In the genomic region with DNA sequence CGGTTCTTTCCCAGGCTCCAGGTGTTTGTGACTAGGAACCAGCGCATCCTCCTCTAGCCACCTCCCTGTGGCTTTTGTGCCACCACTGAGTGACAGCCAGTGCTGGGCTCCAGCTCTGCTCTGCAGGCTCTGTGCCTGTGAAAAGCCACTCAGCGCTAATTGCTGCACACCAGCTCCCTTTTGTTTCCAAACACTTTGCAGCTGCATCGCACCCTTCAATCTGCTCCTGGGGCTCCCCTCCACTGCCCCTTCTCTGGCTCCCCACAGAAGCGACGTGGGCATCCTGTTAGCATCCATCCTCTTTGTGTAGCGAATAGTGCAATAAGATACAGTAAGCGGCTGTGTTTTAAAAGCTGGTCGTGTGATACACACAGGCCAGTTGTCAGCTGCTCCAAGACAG, we compare ENCODE assay signal across 16 mouse cellular contexts.
A peak's percentile ranks its signal among the peaks of the same experiment; 100 is the strongest.
DNase-seq lines count a peak whose midpoint lies in the region; ATAC-seq lines count a peak whose summit lies in the region.
"Had no signal": no experiment of that assay in that cellular context is flagged by ENCODE, and none has a peak within 500 bp of the region (broad histone marks: within the 10 kb centered on the region; RNA-seq: fewer than 3 reads in every experiment).

No protein-coding gene starts in this region.

- no peaks in the 10 kb centered on the region for H3K9me3 ChIP-seq in midbrain, embryonic 13.5 days
- no peaks in the 10 kb centered on the region for H3K9me3 ChIP-seq in midbrain, embryonic 11.5 days (ENCODE audit: control insufficient read depth, low read length)
- no peaks in the 10 kb centered on the region for H3K9me3 ChIP-seq in forebrain, embryonic 13.5 days (replicated peaks)
- no peaks in the 10 kb centered on the region for H3K9me3 ChIP-seq in hindbrain, embryonic 14.5 days (ENCODE audit: control insufficient read depth, low read length)
- no peaks in the 10 kb centered on the region for H3K9me3 ChIP-seq in neural tube, embryonic 15.5 days (replicated peaks)
- H3K9me3 ChIP-seq: liver, embryonic 12.5 days; neural tube, embryonic 12.5 days had no signal

- no peak overlapping the region for H3K4me3 ChIP-seq in midbrain, embryonic 13.5 days (replicated peaks)
- no peak overlapping the region for H3K4me3 ChIP-seq in midbrain, embryonic 11.5 days (ENCODE audit: low read depth, low read length)
- H3K4me3 ChIP-seq in forebrain, embryonic 13.5 days: no peak overlapping the region
- H3K4me3 ChIP-seq in hindbrain, embryonic 14.5 days (replicated peaks; ENCODE audit: low read length): no peak overlapping the region
- H3K4me3 ChIP-seq in neural tube, embryonic 15.5 days (replicated peaks): no peak overlapping the region
- H3K4me3 ChIP-seq: gastrocnemius, adult 2 months; liver, embryonic 12.5 days; neural tube, embryonic 12.5 days had no signal

- no peak overlapping the region for H3K4me2 ChIP-seq in midbrain, embryonic 13.5 days (replicated peaks)
- H3K4me2 ChIP-seq in midbrain, embryonic 11.5 days: no peak overlapping the region
- H3K4me2 ChIP-seq in forebrain, embryonic 13.5 days: peak overlapping the region; percentile 41
- no peak overlapping the region for H3K4me2 ChIP-seq in hindbrain, embryonic 14.5 days (replicated peaks)
- no peak overlapping the region for H3K4me2 ChIP-seq in neural tube, embryonic 15.5 days
- H3K4me2 ChIP-seq: liver, embryonic 12.5 days; neural tube, embryonic 12.5 days had no signal

- peak; percentile 74 for ATAC-seq in midbrain, embryonic 13.5 days
- ATAC-seq in midbrain, embryonic 11.5 days (ENCODE audit: low FRiP score): no peak
- ATAC-seq in forebrain, embryonic 13.5 days: peak; percentile 88
- ATAC-seq in hindbrain, embryonic 14.5 days (ENCODE audit: low FRiP score): peak; percentile 34; the same call in 1 of the 2 replicates
- no peak for ATAC-seq in neural tube, embryonic 15.5 days (ENCODE audit: low FRiP score)
- ATAC-seq: liver, embryonic 12.5 days; lung, postnatal 0 days had no signal

- H3K27ac ChIP-seq in midbrain, embryonic 13.5 days: peak overlapping the region; percentile 61; the same call in 1 of the 2 replicates
- no peak overlapping the region for H3K27ac ChIP-seq in midbrain, embryonic 11.5 days (ENCODE audit: low read depth, low read length)
- H3K27ac ChIP-seq in forebrain, embryonic 13.5 days: peak overlapping the region; percentile 78
- peak overlapping the region; percentile 55; the same call in 1 of the 2 replicates for H3K27ac ChIP-seq in hindbrain, embryonic 14.5 days
- H3K27ac ChIP-seq in neural tube, embryonic 15.5 days (replicated peaks): peak overlapping the region; percentile 41; the same call in 1 of the 2 replicates
- H3K27ac ChIP-seq: gastrocnemius, adult 2 months; liver, embryonic 12.5 days; neural tube, embryonic 12.5 days had no signal

- H3K4me1 ChIP-seq in midbrain, embryonic 13.5 days (replicated peaks): peaks cover 23% of the 10 kb centered on the region
- H3K4me1 ChIP-seq in midbrain, embryonic 11.5 days (ENCODE audit: control insufficient read depth, insufficient read depth, low read length): no peaks in the 10 kb centered on the region
- peaks cover 36% of the 10 kb centered on the region for H3K4me1 ChIP-seq in forebrain, embryonic 13.5 days
- peaks cover 5% of the 10 kb centered on the region for H3K4me1 ChIP-seq in hindbrain, embryonic 14.5 days (replicated peaks; ENCODE audit: control insufficient read depth, insufficient read depth, low read length)
- peaks cover 27% of the 10 kb centered on the region for H3K4me1 ChIP-seq in neural tube, embryonic 15.5 days

- no peak for DNase-seq in midbrain, embryonic 11.5 days (ENCODE audit: low spot score, missing footprints)
- DNase-seq in hindbrain, embryonic 14.5 days (ENCODE audit: low spot score): no peak
- no peak for DNase-seq in cerebellum, adult 8-10 months
- no peak for DNase-seq in spleen, adult 18-20 months
- DNase-seq: cerebellum, adult 2 months; gastrocnemius, adult 2 months; kidney, adult 2 months; kidney, postnatal 36 days; thymus, postnatal 14 days had no signal

- H3K36me3 ChIP-seq in midbrain, embryonic 13.5 days: no peaks in the 10 kb centered on the region
- H3K36me3 ChIP-seq in midbrain, embryonic 11.5 days (ENCODE audit: control insufficient read depth, insufficient read depth, low read length): no peaks in the 10 kb centered on the region
- no peaks in the 10 kb centered on the region for H3K36me3 ChIP-seq in forebrain, embryonic 13.5 days (ENCODE audit: poor library complexity, severe bottlenecking)
- H3K36me3 ChIP-seq in hindbrain, embryonic 14.5 days (replicated peaks; ENCODE audit: control insufficient read depth, insufficient read depth): no peaks in the 10 kb centered on the region
- H3K36me3 ChIP-seq in neural tube, embryonic 15.5 days: no peaks in the 10 kb centered on the region
- H3K36me3 ChIP-seq: liver, embryonic 12.5 days; neural tube, embryonic 12.5 days had no signal

- WGBS in midbrain, embryonic 13.5 days: 27% methylated on average over 9 of the region's 9 CpGs
- 49% methylated on average over 9 of the region's 9 CpGs for WGBS in midbrain, embryonic 11.5 days
- 5% methylated on average over 9 of the region's 9 CpGs for WGBS in forebrain, embryonic 13.5 days
- 24% methylated on average over 9 of the region's 9 CpGs for WGBS in hindbrain, embryonic 14.5 days
- WGBS in neural tube, embryonic 15.5 days: 23% methylated on average over 9 of the region's 9 CpGs

- no peak overlapping the region; the same call in 1 of the 2 replicates for H3K9ac ChIP-seq in midbrain, embryonic 13.5 days (replicated peaks)
- no peak overlapping the region for H3K9ac ChIP-seq in midbrain, embryonic 11.5 days (ENCODE audit: low read length)
- peak overlapping the region; percentile 43 for H3K9ac ChIP-seq in forebrain, embryonic 13.5 days
- 0 out of 2 replicates have a peak overlapping the region, but pooled peaks have one; percentile 33 for H3K9ac ChIP-seq in hindbrain, embryonic 14.5 days
- H3K9ac ChIP-seq in neural tube, embryonic 15.5 days (replicated peaks): no peak overlapping the region; the same call in 1 of the 2 replicates
- H3K9ac ChIP-seq: liver, embryonic 12.5 days; neural tube, embryonic 12.5 days had no signal

- H3K27me3 ChIP-seq in midbrain, embryonic 13.5 days: peaks cover 18% of the 10 kb centered on the region; the same call in 1 of the 2 replicates
- H3K27me3 ChIP-seq in midbrain, embryonic 11.5 days (ENCODE audit: control insufficient read depth, insufficient read depth, low read length): no peaks in the 10 kb centered on the region; the same call in 1 of the 2 replicates
- peaks cover 55% of the 10 kb centered on the region for H3K27me3 ChIP-seq in forebrain, embryonic 13.5 days
- no peaks in the 10 kb centered on the region; the same call in 1 of the 2 replicates for H3K27me3 ChIP-seq in hindbrain, embryonic 14.5 days (ENCODE audit: control insufficient read depth, insufficient read depth, low read length)
- peaks cover 4% of the 10 kb centered on the region; the same call in 1 of the 2 replicates for H3K27me3 ChIP-seq in neural tube, embryonic 15.5 days (replicated peaks)
- H3K27me3 ChIP-seq: CH12.LX had no signal

Comparison
In these comparisons a context has a peak if more than half of its experiments do, and no peak if none do; other contexts are left out.
1. ATAC-seq: peak in midbrain, embryonic 13.5 days (single experiment), forebrain, embryonic 13.5 days (single experiment) and hindbrain, embryonic 14.5 days (single experiment); none in midbrain, embryonic 11.5 days (single experiment) and neural tube, embryonic 15.5 days (single experiment).
2. H3K9ac ChIP-seq: peak in forebrain, embryonic 13.5 days (single experiment) and hindbrain, embryonic 14.5 days (single experiment); none in midbrain, embryonic 13.5 days (single experiment), midbrain, embryonic 11.5 days (single experiment) and neural tube, embryonic 15.5 days (single experiment).